Mouse (Mus musculus) heart, adult 2 months (tissue): ENCODE measurements around the gene Nos1ap.

Experiments
- CTCF ChIP-seq: fragments of 200-600 bp; IDR thresholded peaks from 2 replicates; pipeline ENCODE4 v1.8.1; 2022; ENCODE audit warnings: antibody characterized with exemption, mild to moderate bottlenecking, moderate library complexity
- EP300 ChIP-seq: fragments of 200-500 bp; IDR thresholded peaks from 2 replicates; pipeline ENCODE4 v1.6.1; 2011; ENCODE audit warnings: low read depth, low read length, control low read depth; ENCODE audit not compliant: insufficient read depth
- POLR2A ChIP-seq: fragments of 200-500 bp; IDR thresholded peaks from 2 replicates; pipeline ENCODE4 v1.6.1; 2011; ENCODE audit warnings: mild to moderate bottlenecking, low read depth, low read length, control low read depth; ENCODE audit not compliant: insufficient read depth

DNA sequence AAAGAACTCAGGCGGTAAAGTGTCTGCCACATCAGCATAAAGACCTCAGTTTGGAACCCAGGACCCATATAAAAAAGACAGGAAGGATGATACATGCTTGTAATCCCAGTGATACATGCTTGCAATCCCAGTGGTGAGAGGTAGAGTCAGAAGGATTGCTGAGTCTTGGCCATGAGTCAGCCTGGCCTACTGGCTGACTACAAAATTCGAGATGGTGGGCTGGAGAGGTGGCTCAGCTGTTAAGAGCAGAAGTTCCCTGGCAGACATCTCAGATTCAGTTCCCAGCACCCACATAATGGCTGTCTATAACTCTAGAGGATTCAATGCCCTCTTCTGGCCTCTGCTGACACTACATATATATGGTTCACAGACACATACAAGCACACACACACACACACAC is 5.7 kb downstream of the Nos1ap start:
- TF ChIP-seq CTCF (no peak), POLR2A (no peak), EP300 (no peak)
